Mouse (Mus musculus) heart, adult 2 months (tissue): ENCODE data around the gene Whamm. TPM values are rescaled to one million over a fixed set of nuclear protein-coding genes. Genes with fewer than 3 reads are reported as not detected.
A peak's percentile ranks its signal among the peaks of the same experiment; 100 is the strongest.

Experiments used
- DNase-seq, 2 experiments: peaks; one replicate each; pipeline ENCODE4 v3.0.0; 2021
- H3K27ac ChIP-seq: fragments of 200-600 bp; 2 replicates; pipeline ENCODE4 v1.8.1; 2022
- H3K27me3 ChIP-seq: fragments of 200-500 bp; 2 replicates; pipeline ENCODE4 v1.6.1; 2012; ENCODE audit warnings: mild to moderate bottlenecking, low read length, inconsistent platforms, mixed read lengths; ENCODE audit not compliant: control insufficient read depth, insufficient read depth
- H3K36me3 ChIP-seq: fragments of 200-500 bp; 2 replicates; pipeline ENCODE4 v1.6.1; 2012; ENCODE audit warnings: low read length, inconsistent platforms; ENCODE audit not compliant: control insufficient read depth, insufficient read depth
- H3K4me1 ChIP-seq: fragments of 200-500 bp; 2 replicates; pipeline ENCODE4 v1.6.1; 2011; ENCODE audit warnings: low read length; ENCODE audit not compliant: control insufficient read depth, insufficient read depth
- H3K4me3 ChIP-seq: fragments of 200-600 bp; 2 replicates; pipeline ENCODE4 v1.8.1; 2022
- H3K79me2 ChIP-seq: fragments of 200-500 bp; replicated peaks from 2 replicates; pipeline ENCODE4 v1.6.1; 2012; ENCODE audit warnings: mild to moderate bottlenecking, inconsistent platforms, low read length, moderate library complexity, mixed read lengths; ENCODE audit not compliant: control insufficient read depth, insufficient read depth
- H3K9ac ChIP-seq: fragments of 200-500 bp; 2 replicates; pipeline ENCODE4 v1.6.1; 2012; ENCODE audit warnings: low read depth, mild to moderate bottlenecking, control low read depth, inconsistent platforms, low read length, mixed read lengths
- CTCF ChIP-seq: fragments of 200-600 bp; IDR thresholded peaks from 2 replicates; pipeline ENCODE4 v1.8.1; 2022; ENCODE audit warnings: antibody characterized with exemption, mild to moderate bottlenecking, moderate library complexity
- EP300 ChIP-seq: fragments of 200-500 bp; IDR thresholded peaks from 2 replicates; pipeline ENCODE4 v1.6.1; 2011; ENCODE audit warnings: low read depth, low read length, control low read depth; ENCODE audit not compliant: insufficient read depth
- POLR2A ChIP-seq: fragments of 200-500 bp; IDR thresholded peaks from 2 replicates; pipeline ENCODE4 v1.6.1; 2011; ENCODE audit warnings: mild to moderate bottlenecking, low read depth, low read length, control low read depth; ENCODE audit not compliant: insufficient read depth
- WGBS: fragments of 180-500 bp; shearing (Covaris S2); methylation state at CpG from one replicate; pipeline ENCODE4 v1.1.7; 2018; 5-methylcytosine and 5-hydroxymethylcytosine counted together
- intact Hi-C: fragments of 180-260 bp; cut with DNase I; formaldehyde crosslinking; loops from one replicate; pipeline ENCODE4 v1.15.1; 2025
- polyA plus RNA-seq: library from polyadenylated mRNA; depleted of rRNA; stranded (reverse); fragments of >200 nt; gene quantifications from 2 replicates; pipeline ENCODE4 v1.2.3, GENCODE M21; 2012; rRNA removed
- total RNA-seq, 2 experiments: library from RNA; stranded (reverse); gene quantifications; 2 replicates each; pipeline ENCODE4 v1.2.3; 2021

Gene Whamm
- total and polyA plus RNA-seq, 3 experiments: 7.2 to 9.2 (median 7.8) TPM

DNA sequence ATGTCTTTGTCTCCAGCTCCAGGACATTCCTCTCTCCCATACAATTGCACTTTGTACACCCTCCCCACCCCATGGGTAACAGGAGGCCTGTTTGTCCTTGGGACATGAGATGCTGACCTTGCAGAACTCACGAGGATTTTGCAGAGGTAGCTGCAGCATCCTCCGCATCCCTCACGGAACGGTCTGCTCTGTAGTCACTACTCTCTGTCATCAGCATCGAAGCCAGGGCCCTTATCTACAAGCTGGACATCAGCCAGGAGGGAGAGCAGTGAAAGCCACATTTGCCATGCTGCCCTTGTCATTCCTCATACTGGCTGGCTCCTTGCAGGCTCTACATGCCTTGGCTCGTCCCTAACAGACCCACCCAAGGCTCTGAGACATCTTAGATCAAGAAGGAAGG, 70.0 kb downstream of the Whamm start:
- WGBS: 25% methylated on average over 6 of the region's 6 CpGs
- H3K4me1 ChIP-seq: peaks cover 2% of the 10 kb centered on the region; the same call in 1 of the 2 replicates
- no peaks in the 10 kb centered on the region for H3K36me3 ChIP-seq
- H3K27me3 ChIP-seq: no peaks in the 10 kb centered on the region
- peak in 1 of 2 experiments; percentile 25 for DNase-seq
- H3K79me2 ChIP-seq: no peaks in the 10 kb centered on the region
- intact Hi-C loops: no loop called here
- TF ChIP-seq CTCF (no peak), EP300 (no peak), POLR2A (no peak)
- no peak overlapping the region for H3K27ac ChIP-seq
- no peak overlapping the region for H3K9ac ChIP-seq
- no peak overlapping the region for H3K4me3 ChIP-seq

DNA sequence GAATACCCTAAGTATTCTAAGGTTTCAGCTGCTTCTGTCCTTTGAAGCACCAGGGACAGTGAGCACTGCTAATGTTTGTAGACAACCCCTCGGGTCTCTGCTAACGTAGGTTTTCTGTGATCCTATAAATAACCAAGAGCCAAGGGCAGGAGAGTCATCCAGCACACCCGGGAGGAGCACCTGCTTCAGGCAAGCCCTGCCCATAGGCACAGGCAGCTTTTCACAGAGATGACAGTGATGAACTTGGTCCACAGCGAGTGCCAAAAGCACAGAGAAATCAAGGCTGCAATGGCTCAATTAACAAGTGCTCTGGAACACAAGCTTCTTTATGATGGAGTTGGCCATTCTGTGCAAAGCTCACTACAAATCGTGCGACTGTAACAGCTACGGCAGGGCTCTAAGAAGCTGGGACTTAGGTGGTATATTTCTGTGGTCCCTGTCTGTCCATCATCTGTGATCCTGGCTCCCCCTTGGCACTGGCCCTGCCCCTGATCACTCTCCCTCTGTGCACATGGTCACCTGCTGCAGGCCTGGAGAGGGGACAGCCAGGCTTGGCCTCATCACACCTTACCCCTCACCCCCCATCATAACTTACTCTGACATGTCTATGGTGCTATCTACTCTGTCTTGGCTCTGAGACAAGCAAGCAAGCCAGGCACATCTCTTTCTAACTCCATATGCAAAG, 73.6 kb downstream of the Whamm start:
- DNase-seq: peak in 1 of 2 experiments; percentile 23
- no peak overlapping the region for H3K9ac ChIP-seq
- H3K4me1 ChIP-seq: peaks cover 2% of the 10 kb centered on the region; the same call in 1 of the 2 replicates
- WGBS: 58% methylated on average over 7 of the region's 7 CpGs
- intact Hi-C loops: no loop called here
- H3K36me3 ChIP-seq: no peaks in the 10 kb centered on the region
- no peaks in the 10 kb centered on the region for H3K79me2 ChIP-seq
- no peaks in the 10 kb centered on the region for H3K27me3 ChIP-seq
- H3K27ac ChIP-seq: no peak overlapping the region
- TF ChIP-seq EP300: 0 out of 2 replicates have a peak, but pooled peaks have one; percentile 20
- no peak for TF ChIP-seq CTCF
- TF ChIP-seq POLR2A: no peak
- H3K4me3 ChIP-seq: no peak overlapping the region

Other genes with a start within 250 kb of the Whamm start
- 1,000 to 10,000 TPM in 1 of 2 experiments, 100 to 1,000 TPM in 1; 847 to 1,012 TPM for gene Rps17, start 226.0 kb upstream of the Whamm start, total RNA-seq
- 867 and 883 TPM in 2 replicates for gene Rps17, start 226.0 kb upstream of the Whamm start, polyA plus RNA-seq
- gene Cpeb1, start 115.8 kb upstream of the Whamm start, total RNA-seq: 10 to 100 TPM; 13.0 to 13.6 TPM
- gene Cpeb1, start 115.8 kb upstream of the Whamm start, polyA plus RNA-seq: 26.1 and 34.7 TPM in 2 replicates
- under 1 TPM in 1 of 2 experiments, not detected in 1; 0.34 TPM for gene Ap3b2, start 77.3 kb upstream of the Whamm start, total RNA-seq
- 0.12 and 0.41 TPM in 2 replicates for gene Ap3b2, start 77.3 kb upstream of the Whamm start, polyA plus RNA-seq
- not detected for gene BC048679, start 73.0 kb upstream of the Whamm start, total RNA-seq
- gene BC048679, start 73.0 kb upstream of the Whamm start, polyA plus RNA-seq: not detected in 2 replicates
- gene Fsd2, start 4.3 kb upstream of the Whamm start, total RNA-seq: 100 to 1,000 TPM; 304 to 322 TPM
- gene Fsd2, start 4.3 kb upstream of the Whamm start, polyA plus RNA-seq: 85.7 and 184 TPM in 2 replicates
- gene Homer2, start 136.3 kb downstream of the Whamm start, total RNA-seq: 10 to 100 TPM; 85.1 to 99.5 TPM
- 33.1 and 39.4 TPM in 2 replicates for gene Homer2, start 136.3 kb downstream of the Whamm start, polyA plus RNA-seq
- 10 to 100 TPM; 25.3 to 28.2 TPM for gene Ramac, start 191.7 kb downstream of the Whamm start, total RNA-seq
- gene Ramac, start 191.7 kb downstream of the Whamm start, polyA plus RNA-seq: 10.4 and 16.4 TPM in 2 replicates
- 10 to 100 TPM; 22.4 to 26.0 TPM for gene 3110040N11Rik, start 218.2 kb downstream of the Whamm start, total RNA-seq
- 25.4 and 27.9 TPM in 2 replicates for gene 3110040N11Rik, start 218.2 kb downstream of the Whamm start, polyA plus RNA-seq